Mouse (Mus musculus) neural tube, embryonic 14.5 days (tissue): ENCODE data around the gene Zswim1. TPM values are rescaled to one million over a fixed set of nuclear protein-coding genes. Genes with fewer than 3 reads are reported as not detected.
A peak's percentile ranks its signal among the peaks of the same experiment; 100 is the strongest.

Experiments used
- ATAC-seq: fragments of 200-750 bp; cut with Nextera tagmentation; 2 replicates; pipeline ENCODE4 v1.8.0; 2017; ENCODE audit warnings: low read depth, mild to moderate bottlenecking, moderate TSS enrichment, moderate library complexity
- H3K27ac ChIP-seq: fragments of 300-500 bp; sonication (generic); 2 replicates; pipeline ENCODE4 v1.5.1; 2014; ENCODE audit warnings: low read depth, mild to moderate bottlenecking, control low read depth, low read length, moderate library complexity, mixed read lengths
- H3K27me3 ChIP-seq: fragments of 300-500 bp; sonication (generic); 2 replicates; pipeline ENCODE4 v1.6.1; 2014; ENCODE audit warnings: low read length; ENCODE audit not compliant: control insufficient read depth, insufficient read depth
- H3K36me3 ChIP-seq: fragments of 300-500 bp; sonication (generic); 2 replicates; pipeline ENCODE4 v1.6.1; 2014; ENCODE audit warnings: low read length, mixed read lengths; ENCODE audit not compliant: control insufficient read depth, insufficient read depth
- H3K4me1 ChIP-seq: fragments of 300-500 bp; sonication (generic); 2 replicates; pipeline ENCODE4 v1.6.1; 2014; ENCODE audit warnings: low read length; ENCODE audit not compliant: control insufficient read depth, insufficient read depth
- H3K4me2 ChIP-seq: fragments of 300-500 bp; sonication (generic); 2 replicates; pipeline ENCODE4 v1.6.1; 2014; ENCODE audit warnings: mild to moderate bottlenecking, low read depth, low read length, control low read depth
- H3K4me3 ChIP-seq: fragments of 300-500 bp; sonication (generic); 2 replicates; pipeline ENCODE4 v1.5.1; 2014; ENCODE audit warnings: low read depth, low read length, control low read depth, mixed read lengths
- H3K9ac ChIP-seq: fragments of 300-500 bp; sonication (generic); replicated peaks from 2 replicates; pipeline ENCODE4 v1.6.1; 2014; ENCODE audit warnings: low read depth, mild to moderate bottlenecking, control low read depth, low read length, mixed read lengths
- H3K9me3 ChIP-seq: fragments of 300-500 bp; sonication (generic); 2 replicates; pipeline ENCODE4 v1.6.1; 2016; ENCODE audit warnings: low read length; ENCODE audit not compliant: control insufficient read depth
- WGBS: fragments of 180-500 bp; shearing (Covaris S2); extraction: QIAGEN DNeasy Blood & Tissue Kit; methylation state at CpG from one replicate; pipeline ENCODE4 v1.1.7; 2014; 5-methylcytosine and 5-hydroxymethylcytosine counted together
- polyA plus RNA-seq: library from polyadenylated mRNA; unstranded; fragments of >200 nt; fragmentation: Nextera tagmentation; extraction: Ambion mirVana; gene quantifications from 2 replicates; pipeline ENCODE4 v1.2.1, GENCODE M21; 2014

The Zswim1 gene
- polyA plus RNA-seq, 1 experiment from 2014 or later: 29.3 TPM

DNA sequence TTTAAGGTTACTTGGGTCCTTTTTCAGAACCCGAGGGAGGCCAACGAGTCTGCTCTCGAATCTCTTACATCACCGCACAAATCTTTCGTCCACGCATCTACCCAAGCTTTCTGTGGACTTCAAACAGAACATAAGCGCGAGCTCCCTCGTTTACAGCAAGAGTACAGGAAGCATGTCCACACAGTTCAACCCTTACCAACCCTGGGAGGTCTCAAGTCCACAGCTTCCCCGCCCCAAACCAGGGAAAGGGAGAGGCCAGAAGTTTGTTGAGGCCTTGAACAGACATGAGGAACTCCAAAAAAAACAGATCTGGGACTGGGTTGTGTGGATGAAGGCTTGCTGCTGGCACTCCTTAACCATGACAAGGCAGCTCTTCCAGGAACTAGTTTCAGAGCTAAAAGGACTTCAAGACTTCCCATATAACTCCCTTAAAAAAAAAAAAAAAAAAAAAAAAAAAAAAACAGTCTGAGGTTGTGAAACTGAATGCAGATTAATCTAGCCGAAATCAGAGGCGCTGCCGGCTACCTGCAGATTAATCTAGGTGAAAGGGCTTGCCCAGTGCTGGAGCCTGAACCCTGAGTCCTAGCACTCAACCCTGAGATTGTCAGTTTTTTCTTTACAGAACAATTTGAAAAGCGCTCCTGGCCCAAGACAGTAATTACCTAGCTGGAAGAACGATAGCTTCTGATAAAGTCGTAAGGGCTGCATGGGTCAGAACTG, 19.1 kb upstream of the Zswim1 start:
- peaks cover 3% of the 10 kb centered on the region for H3K36me3 ChIP-seq
- peaks cover 16% of the 10 kb centered on the region for H3K4me1 ChIP-seq
- no peak overlapping the region for H3K27ac ChIP-seq
- H3K27me3 ChIP-seq: no peaks in the 10 kb centered on the region
- peak overlapping the region; percentile 67; the same call in 1 of the 2 replicates for H3K9ac ChIP-seq
- H3K4me3 ChIP-seq: peak overlapping the region; percentile 54; the same call in 1 of the 2 replicates
- 94% methylated on average over 16 of the region's 16 CpGs for WGBS
- ATAC-seq: no peak
- H3K9me3 ChIP-seq: no peaks in the 10 kb centered on the region
- H3K4me2 ChIP-seq: peak overlapping the region; percentile 64

DNA sequence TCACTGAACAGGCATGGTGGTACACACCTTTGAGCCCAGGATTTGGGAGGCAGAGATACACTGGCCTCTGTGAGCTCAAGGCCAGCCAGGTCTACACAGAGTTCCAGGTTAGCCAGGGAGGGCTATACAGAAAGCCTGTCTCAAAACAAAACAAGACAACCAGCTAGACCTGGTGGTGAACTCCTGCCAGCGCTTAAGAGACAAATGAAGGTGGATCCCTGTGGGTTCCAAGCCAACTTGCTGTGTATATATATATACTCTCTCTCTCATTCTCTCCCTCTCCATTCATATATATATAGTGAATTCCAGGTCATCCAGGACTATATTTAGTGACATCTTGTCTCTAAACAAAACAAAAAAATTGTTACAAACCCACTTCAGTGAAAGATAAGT, 18.6 kb upstream of the Zswim1 start:
- Histone ChIP-seq H3K4me3 (peak overlapping the region; percentile 54), H3K27ac (no peak overlapping the region), H3K9ac (peak overlapping the region; percentile 67; the same call in 1 of the 2 replicates), H3K36me3 (peaks cover 3% of the 10 kb centered on the region), H3K4me2 (peak overlapping the region; percentile 64), H3K9me3 (no peaks in the 10 kb centered on the region), H3K4me1 (peaks cover 16% of the 10 kb centered on the region), H3K27me3 (no peaks in the 10 kb centered on the region)
- no peak for ATAC-seq
- 59% methylated on average over 1 of the region's 1 CpGs for WGBS

DNA sequence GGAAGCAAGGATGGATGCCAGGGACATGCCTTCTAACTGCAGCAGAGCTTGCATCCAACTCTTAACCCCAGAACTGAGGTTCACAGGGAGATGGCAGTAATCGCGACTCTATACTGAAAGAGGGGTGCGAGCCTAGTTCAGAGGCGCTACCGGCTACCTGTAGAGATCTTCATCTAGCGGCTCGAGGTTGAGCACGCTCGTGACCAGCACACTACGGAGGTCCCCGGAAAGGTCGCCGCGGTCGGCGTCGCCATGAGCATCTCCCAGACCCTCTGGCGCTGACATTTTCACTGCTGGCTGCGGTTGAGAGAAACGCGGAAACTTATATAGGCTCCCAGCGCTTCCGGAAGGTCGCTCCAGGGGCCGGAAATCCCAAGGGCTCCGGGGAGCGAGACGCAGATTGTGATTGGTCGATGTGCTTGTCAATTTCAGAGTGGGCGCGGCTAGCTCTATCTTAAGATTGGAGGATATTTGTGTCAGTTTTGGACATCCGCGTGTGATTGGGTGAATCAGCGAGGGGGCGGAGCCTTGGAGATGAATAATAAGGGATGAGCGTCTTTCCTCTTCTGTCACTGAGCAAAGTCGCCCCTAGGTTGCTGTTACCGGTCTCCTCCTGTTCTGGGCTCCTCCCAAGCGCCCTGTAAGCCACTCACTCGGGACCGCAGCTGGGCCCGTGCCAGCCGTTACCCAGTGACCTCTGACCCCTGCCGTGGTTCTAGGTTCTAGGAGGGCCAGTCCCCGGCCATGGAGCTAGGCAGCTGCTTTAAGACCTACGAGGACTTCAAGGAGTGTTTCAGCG, 17.8 kb upstream of the Zswim1 start, which contains the start of the genes Acot8 and Zswim3:
Gene Acot8 (minus strand): TSS at position 350 of the 799 bp plus-strand sequence.
Gene Zswim3 (plus strand): TSS at position 566 of the 799 bp plus-strand sequence.
- peak within 1 kb of the TSS; percentile 67 for H3K9ac ChIP-seq
- H3K4me2 ChIP-seq: peak within 1 kb of the TSS; percentile 64
- ATAC-seq: peak; percentile 96
- H3K36me3 ChIP-seq: no peaks in the 10 kb centered on the region; the same call in none of the 2 replicates
- H3K4me3 ChIP-seq: peak within 1 kb of the TSS; percentile 54
- H3K4me1 ChIP-seq: peaks cover 16% of the 10 kb centered on the region
- peak within 1 kb of the TSS; percentile 79 for H3K27ac ChIP-seq
- no peaks in the 10 kb centered on the region for H3K9me3 ChIP-seq
- under 1% methylated on average over 47 of the region's 47 CpGs for WGBS
- no peaks in the 10 kb centered on the region for H3K27me3 ChIP-seq

DNA sequence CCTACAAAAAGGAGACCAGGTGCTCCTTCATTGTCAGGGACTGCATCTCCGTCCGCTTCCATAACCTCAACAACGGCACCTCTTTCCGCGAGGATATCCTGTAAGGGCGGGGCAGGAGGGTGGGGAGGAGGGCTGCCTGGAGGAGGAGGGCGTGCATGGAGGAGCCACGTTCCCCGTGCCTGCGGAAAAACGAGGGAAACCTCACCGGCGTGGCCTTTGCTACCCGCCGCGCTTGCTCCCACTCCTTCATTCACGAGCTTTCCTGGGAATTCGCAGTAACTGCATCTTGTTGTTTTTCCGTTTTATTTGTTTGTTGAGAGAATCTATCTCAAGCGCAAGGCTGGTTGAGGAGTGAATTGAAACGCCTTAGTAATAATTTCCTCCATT, 17.2 kb upstream of the Zswim1 start:
- no peak; the same call in 1 of the 2 replicates for ATAC-seq
- under 1% methylated on average over 21 of the region's 21 CpGs for WGBS
- peak overlapping the region; percentile 66 for H3K27ac ChIP-seq
- H3K4me3 ChIP-seq: peak overlapping the region; percentile 54
- H3K27me3 ChIP-seq: no peaks in the 10 kb centered on the region
- no peaks in the 10 kb centered on the region; the same call in none of the 2 replicates for H3K36me3 ChIP-seq
- peaks cover 16% of the 10 kb centered on the region for H3K4me1 ChIP-seq
- peak overlapping the region; percentile 52 for H3K9ac ChIP-seq
- H3K4me2 ChIP-seq: peak overlapping the region; percentile 62
- H3K9me3 ChIP-seq: no peaks in the 10 kb centered on the region

DNA sequence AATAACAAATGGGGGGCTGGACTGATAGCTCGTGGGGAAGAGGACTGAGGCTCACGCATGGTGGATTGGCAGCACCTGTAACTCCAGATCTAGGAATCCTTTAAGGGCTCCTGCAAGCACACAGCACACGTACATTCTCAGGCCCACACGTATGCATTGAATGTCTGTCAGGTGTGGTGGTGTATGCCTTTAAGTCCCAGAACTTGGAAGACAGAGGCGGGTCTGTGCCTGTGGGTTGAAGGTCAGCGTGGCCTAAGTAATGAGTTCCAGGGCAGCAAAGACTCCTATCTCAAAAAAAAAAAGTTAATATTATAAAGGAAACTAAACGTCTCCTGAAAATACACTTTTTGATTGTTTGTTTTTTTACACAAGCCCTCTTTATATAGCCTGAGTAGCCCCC, 15.9 kb upstream of the Zswim1 start:
- Histone ChIP-seq H3K9me3 (no peaks in the 10 kb centered on the region), H3K27ac (no peak overlapping the region), H3K4me1 (peaks cover 16% of the 10 kb centered on the region), H3K4me2 (no peak overlapping the region), H3K27me3 (no peaks in the 10 kb centered on the region), H3K9ac (no peak overlapping the region), H3K36me3 (no peaks in the 10 kb centered on the region; the same call in 1 of the 2 replicates), H3K4me3 (no peak overlapping the region)
- no peak for ATAC-seq
- WGBS: 86% methylated on average over 7 of the region's 7 CpGs

DNA sequence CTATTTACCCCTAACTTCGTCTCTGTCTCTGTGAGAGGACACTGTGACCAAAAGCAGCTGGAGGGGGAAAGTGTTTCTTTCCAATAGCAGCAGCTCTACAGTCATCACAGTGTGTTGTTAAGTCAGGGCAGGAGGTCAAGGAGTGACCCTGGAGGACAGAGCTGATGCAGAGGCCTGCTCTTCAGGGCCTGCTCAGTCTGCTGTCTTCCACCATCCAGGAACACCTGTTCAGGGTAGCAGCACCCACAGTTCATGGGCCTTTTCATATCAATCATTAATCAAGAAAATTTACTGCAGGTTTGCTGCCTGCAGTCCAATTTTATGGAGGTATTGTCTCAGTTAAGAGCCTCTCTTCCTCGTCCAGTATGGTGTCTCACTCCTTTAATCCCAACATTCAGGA, 8.9 kb upstream of the Zswim1 start:
- Histone ChIP-seq H3K9ac (no peak overlapping the region), H3K4me2 (no peak overlapping the region), H3K4me3 (no peak overlapping the region), H3K36me3 (no peaks in the 10 kb centered on the region; the same call in 1 of the 2 replicates), H3K9me3 (no peaks in the 10 kb centered on the region), H3K4me1 (no peaks in the 10 kb centered on the region), H3K27me3 (no peaks in the 10 kb centered on the region), H3K27ac (no peak overlapping the region)
- WGBS: 51% methylated on average over 2 of the region's 2 CpGs
- ATAC-seq: no peak

DNA sequence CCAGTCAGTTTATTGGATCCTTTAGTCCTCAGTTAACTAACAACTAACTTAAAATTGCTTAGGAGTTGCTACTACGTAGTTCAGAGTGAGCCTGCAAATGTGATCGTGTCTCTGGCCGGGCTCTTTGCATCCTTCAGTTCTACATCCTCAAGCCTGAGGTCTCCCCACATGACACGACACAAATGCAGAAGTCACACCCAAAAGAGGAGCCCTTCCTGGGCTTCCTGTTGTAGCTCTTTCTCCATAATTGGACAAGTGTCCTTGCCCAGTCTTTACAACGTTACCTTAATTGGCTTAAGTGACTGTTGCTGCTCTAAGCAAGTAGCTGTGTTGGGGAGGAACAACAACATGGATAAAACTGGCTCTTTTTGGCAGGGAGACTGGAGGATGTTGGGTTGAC, 7.1 kb upstream of the Zswim1 start:
- Histone ChIP-seq H3K36me3 (no peaks in the 10 kb centered on the region), H3K4me3 (no peak overlapping the region), H3K9me3 (no peaks in the 10 kb centered on the region), H3K4me2 (no peak overlapping the region), H3K4me1 (no peaks in the 10 kb centered on the region), H3K27ac (no peak overlapping the region), H3K27me3 (no peaks in the 10 kb centered on the region), H3K9ac (no peak overlapping the region)
- no peak for ATAC-seq
- WGBS: 91% methylated on average over 5 of the region's 5 CpGs

DNA sequence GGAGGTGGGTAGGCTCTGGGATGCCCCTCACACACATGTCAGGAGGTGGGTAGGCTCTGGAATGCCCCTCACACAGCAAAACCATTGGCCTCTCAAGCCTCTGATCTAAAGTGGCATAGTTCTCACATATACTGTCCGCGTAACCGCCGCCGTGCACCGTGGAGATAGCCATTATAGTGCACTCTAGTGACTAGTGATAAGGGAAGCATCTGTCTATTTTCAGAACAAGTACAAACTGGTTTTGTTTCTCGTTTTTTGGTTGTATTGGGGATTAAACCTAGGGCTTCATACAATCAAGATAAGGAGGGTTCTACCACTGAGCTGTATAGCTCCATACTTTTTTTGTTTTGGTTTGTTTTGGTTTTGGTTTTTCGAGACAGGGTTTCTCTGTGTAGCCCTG, 6.7 kb upstream of the Zswim1 start:
- no peak overlapping the region for H3K9ac ChIP-seq
- no peaks in the 10 kb centered on the region for H3K9me3 ChIP-seq
- H3K27ac ChIP-seq: no peak overlapping the region
- WGBS: 91% methylated on average over 8 of the region's 8 CpGs
- no peaks in the 10 kb centered on the region for H3K4me1 ChIP-seq
- H3K4me3 ChIP-seq: no peak overlapping the region
- H3K27me3 ChIP-seq: no peaks in the 10 kb centered on the region
- H3K4me2 ChIP-seq: no peak overlapping the region
- no peak for ATAC-seq
- peaks cover 4% of the 10 kb centered on the region for H3K36me3 ChIP-seq

DNA sequence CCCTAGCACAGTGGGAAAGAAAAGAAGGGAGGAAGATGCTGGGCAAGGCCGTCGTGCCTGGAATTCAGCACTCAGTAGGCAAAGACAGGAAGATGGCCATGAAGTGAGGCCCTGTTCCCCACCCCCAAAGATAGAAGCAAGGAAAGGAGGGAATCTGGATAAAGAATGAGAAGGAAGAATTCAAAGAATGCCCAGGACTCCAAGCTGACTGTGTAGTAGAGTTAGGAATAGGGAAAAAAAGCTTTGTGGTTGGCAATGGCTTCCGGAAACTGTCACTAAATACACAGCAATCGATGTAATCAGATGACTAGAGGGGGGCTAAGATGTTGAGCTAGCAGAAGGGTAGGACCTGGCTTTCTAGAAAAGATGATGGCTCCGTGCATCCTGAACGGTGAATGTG, 5.3 kb upstream of the Zswim1 start:
- WGBS: 92% methylated on average over 6 of the region's 6 CpGs
- H3K27ac ChIP-seq: no peak overlapping the region
- peaks cover 9% of the 10 kb centered on the region for H3K36me3 ChIP-seq
- no peak overlapping the region for H3K4me3 ChIP-seq
- H3K4me1 ChIP-seq: peaks cover 2% of the 10 kb centered on the region; the same call in 1 of the 2 replicates
- ATAC-seq: no peak
- no peak overlapping the region for H3K4me2 ChIP-seq
- no peaks in the 10 kb centered on the region for H3K27me3 ChIP-seq
- no peaks in the 10 kb centered on the region for H3K9me3 ChIP-seq
- no peak overlapping the region for H3K9ac ChIP-seq
